Comparison of ENCODE assay signal across 10 mouse cellular contexts in genomic region chr1:98190741-98191140, GRCm38 (mm10).
DNase-seq lines count a peak whose midpoint lies in the region; ATAC-seq and TF ChIP-seq lines count a peak whose summit lies in the region.
"Had no signal": no experiment of that assay in that cellular context is flagged by ENCODE, and none has a peak within 500 bp of the region (broad histone marks: within the 10 kb centered on the region; RNA-seq: fewer than 3 reads in every experiment).

No protein-coding gene starts in this region.

- WGBS in embryonic facial prominence, embryonic 11.5 days, result 42% methylated on average over 6 of the region's 6 CpGs
- WGBS in hindbrain, postnatal 0 days, result 17% methylated on average over 6 of the region's 6 CpGs
- 20% methylated on average over 6 of the region's 6 CpGs for WGBS in olfactory bulb, adult 2 months

- H3K9me3 ChIP-seq in embryonic facial prominence, embryonic 11.5 days (replicated peaks; ENCODE audit: control insufficient read depth, low read length), result no peaks in the 10 kb centered on the region
- H3K9me3 ChIP-seq in hindbrain, postnatal 0 days (ENCODE audit: low read length), result 0 out of 2 replicates have a peak, but pooled peaks cover 5% of the 10 kb centered on the region
- H3K9me3 ChIP-seq: heart, embryonic 15.5 days; limb, embryonic 15.5 days had no signal

- TF ChIP-seq CTCF in layer of hippocampus, adult 2 months (conservative IDR thresholded peaks at IDR 0.05), result no peak
- no peak for TF ChIP-seq CTCF in hindbrain, postnatal 0 days (IDR thresholded peaks at IDR 0.05; ENCODE audit: low read depth)
- no peak for TF ChIP-seq CTCF in olfactory bulb, adult 2 months (IDR thresholded peaks at IDR 0.05; ENCODE audit: insufficient read depth, low read depth, low read length)

- H3K36me3 ChIP-seq in embryonic facial prominence, embryonic 11.5 days (replicated peaks; ENCODE audit: control insufficient read depth, insufficient read depth, low read depth, low read length), result no peaks in the 10 kb centered on the region
- no peaks in the 10 kb centered on the region for H3K36me3 ChIP-seq in hindbrain, postnatal 0 days (ENCODE audit: insufficient read depth, low read length)
- H3K36me3 ChIP-seq: heart, embryonic 15.5 days; limb, embryonic 15.5 days had no signal

- no peak for DNase-seq in layer of hippocampus, adult 2 months (ENCODE audit: low spot score in 2 of 2)
- DNase-seq in layer of hippocampus, adult 18-20 months (ENCODE audit: low spot score in 2 of 2), result no peak
- peak; percentile 1 for DNase-seq in embryonic facial prominence, embryonic 11.5 days (ENCODE audit: low spot score)
- peak; percentile 46 for DNase-seq in hindbrain, postnatal 0 days (ENCODE audit: low spot score)
- DNase-seq in ovary, postnatal 14 days (ENCODE audit: low spot score), result no peak
- no peak for DNase-seq in spleen, postnatal 10 days (ENCODE audit: low spot score in 2 of 2)
- DNase-seq: lung, postnatal 36 days had no signal

- no peaks in the 10 kb centered on the region for H3K27me3 ChIP-seq in embryonic facial prominence, embryonic 11.5 days (ENCODE audit: control insufficient read depth, insufficient read depth, low read length)
- no peaks in the 10 kb centered on the region for H3K27me3 ChIP-seq in hindbrain, postnatal 0 days (ENCODE audit: insufficient read depth, low read length)
- H3K27me3 ChIP-seq: heart, embryonic 15.5 days; limb, embryonic 15.5 days had no signal

- no peak overlapping the region; the same call in 1 of the 2 replicates for H3K4me3 ChIP-seq in layer of hippocampus, adult 2 months
- H3K4me3 ChIP-seq in embryonic facial prominence, embryonic 11.5 days (ENCODE audit: low read depth, low read length), result no peak overlapping the region
- H3K4me3 ChIP-seq in hindbrain, postnatal 0 days (ENCODE audit: low read length), result no peak overlapping the region
- H3K4me3 ChIP-seq in olfactory bulb, adult 2 months (ENCODE audit: insufficient read depth, low read depth, low read length), result no peak overlapping the region
- H3K4me3 ChIP-seq: heart, embryonic 15.5 days; limb, embryonic 15.5 days had no signal

- H3K4me1 ChIP-seq in embryonic facial prominence, embryonic 11.5 days (ENCODE audit: control insufficient read depth, insufficient read depth, low read length), result no peaks in the 10 kb centered on the region; the same call in 1 of the 2 replicates
- peaks cover 22% of the 10 kb centered on the region for H3K4me1 ChIP-seq in hindbrain, postnatal 0 days (ENCODE audit: insufficient read depth, low read length)
- H3K4me1 ChIP-seq in olfactory bulb, adult 2 months (ENCODE audit: control insufficient read depth, insufficient read depth, low read length), result no peaks in the 10 kb centered on the region
- H3K4me1 ChIP-seq: heart, embryonic 15.5 days; limb, embryonic 15.5 days had no signal

- H3K9ac ChIP-seq in embryonic facial prominence, embryonic 11.5 days (replicated peaks; ENCODE audit: low read length), result no peak overlapping the region
- no peak overlapping the region for H3K9ac ChIP-seq in hindbrain, postnatal 0 days (replicated peaks; ENCODE audit: low read length)
- H3K9ac ChIP-seq: heart, embryonic 15.5 days; limb, embryonic 15.5 days had no signal

- TF ChIP-seq POLR2A in olfactory bulb, adult 2 months (IDR thresholded peaks at IDR 0.05; ENCODE audit: insufficient read depth, low read depth, low read length), result no peak

- no peak for ATAC-seq in embryonic facial prominence, embryonic 11.5 days (replicated peaks; ENCODE audit: insufficient number of reproducible peaks, low FRiP score, low TSS enrichment, low read depth)
- ATAC-seq in hindbrain, postnatal 0 days, result 0 out of 2 replicates have a peak, but pooled peaks have one; percentile 11

- H3K4me2 ChIP-seq in embryonic facial prominence, embryonic 11.5 days (ENCODE audit: low read depth, low read length), result no peak overlapping the region
- no peak overlapping the region for H3K4me2 ChIP-seq in hindbrain, postnatal 0 days (ENCODE audit: low read depth, low read length)
- H3K4me2 ChIP-seq: heart, embryonic 15.5 days; limb, embryonic 15.5 days had no signal

- peak overlapping the region; percentile 73 for H3K27ac ChIP-seq in layer of hippocampus, adult 2 months
- no peak overlapping the region for H3K27ac ChIP-seq in embryonic facial prominence, embryonic 11.5 days (replicated peaks; ENCODE audit: low read depth, low read length)
- H3K27ac ChIP-seq in hindbrain, postnatal 0 days, result peak overlapping the region; percentile 37; the same call in 1 of the 2 replicates
- peak overlapping the region; percentile 16; the same call in 1 of the 2 replicates for H3K27ac ChIP-seq in olfactory bulb, adult 2 months (ENCODE audit: insufficient read depth, low read depth, low read length)
- H3K27ac ChIP-seq: heart, embryonic 15.5 days; limb, embryonic 15.5 days had no signal

Comparison
In these comparisons a context has a peak if more than half of its experiments do, and no peak if none do; other contexts are left out.
1. DNase-seq: peak in embryonic facial prominence, embryonic 11.5 days (single experiment) and hindbrain, postnatal 0 days (single experiment); none in layer of hippocampus, adult 2 months (0 of 2), layer of hippocampus, adult 18-20 months (0 of 2), ovary, postnatal 14 days (single experiment) and spleen, postnatal 10 days (0 of 2).